Mouse (Mus musculus) kidney, adult 11 months (tissue): Measurements from ENCODE around the gene Slc7a11.

ENCODE experiments used
- DNase-seq: peaks from one replicate; pipeline ENCODE4 v3.0.0; 2022

Slc7a11 gene

DNA sequence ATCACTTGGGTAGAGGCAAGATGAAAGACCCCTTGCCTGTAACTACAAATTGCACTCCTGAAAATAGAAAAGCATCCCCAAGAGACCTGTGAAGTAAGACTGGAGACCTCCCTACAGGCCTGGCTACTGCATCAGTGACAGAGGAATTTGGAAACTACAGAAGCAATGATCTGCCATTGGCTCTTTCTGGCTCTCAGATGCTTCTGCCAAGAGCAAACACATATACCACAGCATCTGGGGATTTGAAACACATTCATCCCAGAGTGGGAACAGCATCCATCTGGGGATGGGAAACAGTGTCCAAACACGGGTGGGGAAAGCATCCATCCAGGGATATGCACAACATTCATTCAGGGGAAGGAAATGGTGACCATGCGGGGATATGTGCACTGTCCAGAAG lies 313.1 kb downstream of the Slc7a11 start:
- no peak for DNase-seq

DNA sequence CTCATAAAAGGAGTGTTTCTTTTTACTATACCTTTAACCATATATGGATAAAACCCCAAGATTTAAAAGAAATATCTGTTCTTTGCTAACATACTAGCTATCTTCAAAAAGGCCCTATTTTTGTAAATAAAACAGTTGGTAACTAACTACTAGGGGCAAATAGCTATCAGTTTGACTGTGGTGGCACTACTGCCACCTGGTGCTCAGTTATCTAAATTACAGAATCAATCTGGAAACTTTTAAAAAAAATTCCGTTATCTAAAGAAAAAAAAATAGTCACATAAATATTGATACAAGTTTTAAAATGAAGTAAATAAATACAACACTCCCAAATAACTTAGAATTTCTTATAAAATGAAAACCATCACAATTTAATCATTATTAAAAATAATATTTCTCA lies 322.4 kb downstream of the Slc7a11 start:
- no peak for DNase-seq

DNA sequence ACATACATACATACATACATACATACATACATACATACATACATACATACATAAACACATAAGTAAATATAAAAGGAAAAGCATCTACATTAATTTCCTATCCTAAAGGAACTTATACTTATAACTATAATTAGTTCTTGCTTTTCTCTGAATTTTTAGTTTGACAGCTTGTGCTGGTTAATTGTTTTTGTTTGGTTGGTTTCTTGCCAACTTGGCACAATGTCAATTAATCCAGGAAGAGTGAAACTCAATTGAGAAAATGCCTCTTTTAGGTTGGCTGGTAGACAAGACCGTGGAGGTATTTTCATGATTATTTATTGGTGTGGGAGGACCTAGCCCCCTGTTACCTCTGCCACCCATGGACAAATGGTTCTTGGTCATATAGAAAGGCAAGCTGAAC lies 327.1 kb downstream of the Slc7a11 start:
- DNase-seq, result no peak

DNA sequence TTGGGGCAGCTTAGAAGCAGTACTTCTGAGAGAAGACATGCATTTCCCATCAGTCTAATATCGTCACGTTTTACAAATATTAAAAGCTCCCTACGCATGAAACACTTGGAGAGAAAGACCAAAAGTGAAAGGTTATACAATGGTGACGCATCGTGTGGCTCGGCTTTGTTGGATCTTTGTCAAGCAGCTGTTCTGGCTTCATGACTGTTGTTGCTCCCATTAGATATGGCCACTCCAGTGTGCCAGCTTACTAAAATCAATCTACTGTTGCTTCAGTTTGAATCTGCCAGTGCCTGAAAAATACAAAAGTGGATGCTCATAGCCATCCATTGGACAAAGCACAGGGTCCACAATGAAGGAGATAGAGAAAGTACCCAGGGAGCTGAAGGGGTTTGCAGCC lies 337.9 kb downstream of the Slc7a11 start:
- DNase-seq, result no peak

DNA sequence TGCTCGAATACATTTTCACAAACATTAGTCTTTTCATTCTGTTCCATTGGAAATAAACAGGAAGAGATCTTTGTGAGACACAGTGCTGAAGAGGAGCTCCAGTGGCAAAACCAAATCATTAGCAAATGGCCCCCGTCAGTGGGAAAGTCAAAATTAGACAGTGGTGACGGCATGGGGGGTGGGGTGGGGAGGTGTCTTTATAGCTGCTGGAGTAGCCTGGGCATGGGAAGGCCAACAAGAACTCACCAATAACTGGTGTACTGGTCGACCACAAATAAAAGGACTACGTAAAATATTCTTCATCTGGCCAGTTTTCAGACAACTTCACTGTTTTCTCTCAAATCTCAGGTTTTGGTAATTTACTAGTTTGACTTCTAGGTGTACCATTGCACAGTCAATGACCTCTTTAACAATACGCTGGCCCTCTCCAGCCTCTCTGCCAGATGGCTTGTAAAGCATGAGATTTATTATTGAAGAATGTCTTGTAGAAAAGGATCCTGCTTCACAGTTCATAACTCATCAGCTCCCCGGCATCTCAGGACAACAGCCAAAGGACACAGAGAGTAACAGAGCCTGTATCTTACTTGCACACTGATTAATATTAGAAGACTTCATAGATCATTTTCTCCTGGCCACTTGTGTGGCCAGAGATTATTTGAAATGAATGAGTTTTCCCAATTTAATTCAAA lies 348.9 kb downstream of the Slc7a11 start:
- DNase-seq, result no peak

DNA sequence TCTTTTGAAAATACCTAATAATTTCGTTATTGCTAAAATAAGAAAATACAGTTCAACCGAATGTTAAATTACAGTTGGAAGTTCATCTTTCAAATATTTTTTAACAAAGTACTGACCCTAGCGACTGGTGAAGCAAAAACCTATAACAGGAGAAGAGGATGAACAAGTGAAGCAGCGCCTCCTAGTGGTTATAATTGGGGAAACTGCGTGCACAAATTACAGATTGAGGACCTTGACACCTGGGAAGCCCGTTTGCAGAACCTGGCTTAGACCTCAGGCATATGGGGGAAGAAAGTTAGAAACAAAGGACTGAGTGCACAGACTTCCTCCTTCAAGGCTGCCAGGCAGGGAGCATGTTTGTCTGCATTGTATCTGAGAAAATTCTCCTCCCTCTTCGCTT lies 366.4 kb downstream of the Slc7a11 start:
- DNase-seq, result peak; percentile 9

DNA sequence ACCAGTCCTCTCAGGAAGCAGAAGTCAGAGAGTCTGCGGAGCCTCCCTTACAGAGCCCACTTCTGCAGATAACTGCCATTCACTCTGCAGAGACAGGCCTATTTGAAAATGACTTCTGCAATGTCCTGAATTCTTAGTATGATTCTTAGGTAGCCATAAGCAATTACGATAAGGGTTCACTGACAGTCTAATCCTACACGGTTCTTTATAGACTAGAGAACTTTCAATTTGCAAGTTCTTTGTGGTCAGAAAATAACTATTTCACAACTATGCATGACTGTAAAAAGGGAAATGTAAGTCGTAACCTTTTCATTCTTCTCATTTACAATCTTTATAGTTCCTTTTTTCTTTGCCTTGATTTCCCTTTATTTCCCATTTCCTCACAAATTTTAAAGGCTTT lies 380.0 kb downstream of the Slc7a11 start:
- no peak for DNase-seq

DNA sequence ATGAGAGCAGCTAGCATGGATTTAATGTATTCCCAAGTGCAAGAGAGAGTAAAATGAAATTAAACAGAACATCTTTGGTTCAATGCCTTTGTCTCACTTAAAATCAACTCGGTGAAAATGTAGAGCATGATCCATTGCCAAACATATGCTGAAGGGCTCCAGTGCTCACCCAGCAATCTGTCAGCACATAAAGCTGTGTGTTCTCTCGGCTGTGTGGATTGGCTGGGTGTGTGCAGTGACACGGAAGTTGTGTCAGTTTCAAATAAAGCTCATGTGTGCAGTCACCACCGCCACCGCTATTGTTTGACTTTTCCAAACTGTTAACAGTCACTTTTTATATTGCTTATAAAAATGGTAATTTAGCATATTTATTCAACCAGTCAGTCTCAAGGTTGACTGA lies 398.7 kb downstream of the Slc7a11 start:
- DNase-seq, result no peak

DNA sequence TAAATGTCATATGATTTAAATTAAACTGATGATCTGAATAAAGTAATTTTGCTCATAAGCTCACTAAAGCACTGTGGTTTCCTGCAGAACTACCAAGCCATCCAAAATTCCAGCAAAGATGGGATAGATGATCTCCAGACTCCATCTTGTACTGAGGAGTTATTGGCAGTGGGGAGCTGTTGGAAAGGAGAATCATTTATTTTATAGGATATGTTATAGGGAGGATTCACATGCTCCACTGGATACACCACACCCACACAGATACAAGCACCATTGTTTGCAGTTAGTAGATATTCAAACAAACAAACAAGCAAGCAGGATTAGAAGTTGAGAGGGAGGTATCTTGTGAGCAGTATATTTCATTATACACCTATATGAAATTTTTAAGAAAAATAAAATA lies 399.3 kb downstream of the Slc7a11 start:
- no peak for DNase-seq

DNA sequence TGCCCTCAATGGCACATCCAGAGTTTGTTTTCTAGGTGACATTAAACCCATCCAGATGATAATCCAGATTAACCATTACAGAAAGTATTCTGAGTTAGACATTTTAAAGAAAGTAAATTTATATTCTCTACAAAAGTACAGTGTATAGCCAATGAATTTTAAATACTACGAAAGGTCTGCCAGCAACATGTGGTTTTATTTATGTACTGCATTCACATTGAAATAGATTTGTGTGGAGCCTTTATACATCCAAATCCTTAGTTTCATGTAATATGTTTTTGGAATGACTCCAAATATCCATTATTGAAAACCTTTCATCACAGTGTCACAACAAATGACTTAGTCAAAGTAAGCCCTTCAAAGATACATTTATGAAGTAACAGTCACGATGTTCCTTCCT lies 402.3 kb downstream of the Slc7a11 start:
- no peak for DNase-seq

DNA sequence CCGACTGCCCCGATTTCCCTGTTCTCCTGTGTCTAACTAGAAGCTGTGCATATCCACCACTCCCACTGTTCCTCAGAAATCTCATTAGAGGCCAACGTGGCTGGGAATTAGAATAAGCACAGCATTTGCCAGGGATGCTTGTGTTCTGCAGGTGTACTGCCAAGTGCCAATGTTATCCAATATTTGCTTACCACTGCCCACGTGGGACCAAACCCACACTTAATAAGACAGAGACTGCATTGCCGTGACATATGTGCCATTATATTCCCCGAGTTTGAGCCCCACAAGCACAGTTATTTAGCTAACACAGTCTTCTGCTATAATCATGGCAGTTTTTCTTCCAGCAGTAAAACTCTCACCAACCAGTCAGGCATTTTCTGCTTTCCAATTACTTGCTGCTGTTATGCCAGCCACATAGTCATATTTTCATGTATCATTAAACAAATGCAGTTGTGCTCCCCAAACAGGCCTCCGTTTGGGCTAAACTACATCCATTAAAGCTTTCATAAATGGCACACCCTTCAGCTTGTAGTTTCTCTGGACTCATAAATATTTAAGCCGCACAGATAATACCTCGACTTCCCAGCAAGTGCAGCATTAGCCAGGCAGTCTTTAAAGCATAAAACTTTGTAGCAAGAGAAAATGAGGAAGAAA lies 407.4 kb downstream of the Slc7a11 start:
- no peak for DNase-seq

DNA sequence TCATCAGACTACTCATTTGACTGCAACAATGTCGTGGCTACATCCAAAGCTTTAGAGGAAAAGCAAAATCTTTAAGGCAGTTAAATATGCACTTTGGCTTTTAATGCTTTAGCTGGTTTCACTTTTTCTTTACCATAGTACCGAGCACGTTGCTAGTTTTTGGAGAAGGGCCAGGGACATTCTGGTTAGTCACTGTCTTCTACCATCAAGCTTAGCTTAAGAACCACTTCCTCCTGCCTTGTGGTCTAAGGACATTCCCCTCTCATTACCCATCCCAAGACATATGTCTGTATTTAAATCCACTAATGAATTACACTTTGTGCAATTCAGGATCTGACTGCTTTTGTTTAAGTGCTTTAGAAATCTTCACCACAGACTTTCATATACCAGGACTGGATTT lies 410.1 kb downstream of the Slc7a11 start:
- DNase-seq, result no peak

DNA sequence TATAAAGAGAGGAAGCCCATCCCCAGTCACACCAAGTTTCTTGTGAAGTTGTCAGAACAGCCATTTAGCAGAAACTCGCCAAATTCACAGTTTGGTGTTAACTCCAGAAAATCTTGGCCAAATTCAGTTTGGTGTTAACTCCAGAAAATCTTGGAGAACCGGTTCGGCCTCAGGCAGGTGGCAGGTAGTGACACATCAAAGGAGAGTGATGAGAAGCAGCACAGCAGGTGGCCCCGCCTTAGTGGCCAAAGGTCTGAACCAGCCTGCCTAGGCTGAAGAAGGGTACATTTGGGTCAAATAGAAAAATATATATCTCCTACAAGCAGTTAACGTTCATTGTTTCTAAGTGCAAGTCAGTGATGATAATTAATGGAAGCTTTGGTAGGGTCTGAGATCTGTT lies 417.4 kb downstream of the Slc7a11 start:
- DNase-seq, result no peak

DNA sequence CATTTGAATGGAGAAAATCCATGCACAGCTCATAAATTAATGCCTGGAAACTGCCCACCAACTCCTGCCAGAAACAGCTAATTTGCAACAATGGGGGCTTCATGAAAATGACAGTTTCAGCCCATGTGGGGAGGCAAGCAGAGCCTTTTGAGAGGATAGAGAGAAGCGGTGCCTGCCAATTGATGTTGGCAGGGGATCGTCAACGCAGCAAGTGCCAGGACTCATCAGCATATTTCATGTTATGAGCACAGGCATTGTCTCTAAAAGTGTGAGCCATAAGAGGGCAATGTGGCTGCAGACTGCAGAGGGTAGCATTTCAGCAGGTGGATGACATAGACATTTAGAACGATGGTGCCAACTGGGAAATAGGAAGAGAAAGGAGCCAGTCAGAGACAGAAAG lies 429.0 kb downstream of the Slc7a11 start:
- no peak for DNase-seq

DNA sequence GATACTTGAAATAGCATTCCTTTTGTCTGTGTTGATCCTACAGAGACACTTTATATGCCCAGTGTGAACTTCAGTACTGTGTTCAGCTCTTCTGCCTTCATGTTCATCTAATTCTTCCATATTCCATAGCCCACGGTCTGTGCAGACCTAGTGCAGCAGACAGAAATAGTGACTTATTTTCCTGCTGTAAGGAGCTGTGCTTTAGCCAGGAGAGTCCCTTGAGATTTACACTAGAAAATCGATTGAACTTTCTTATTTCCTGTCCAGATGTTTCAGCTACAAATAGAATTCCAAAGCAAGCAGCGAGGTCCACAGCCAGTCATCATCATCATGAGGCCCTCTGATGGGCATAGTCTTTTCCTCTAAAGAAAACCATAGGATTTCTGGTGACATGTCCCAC lies 431.4 kb downstream of the Slc7a11 start:
- DNase-seq, result no peak

DNA sequence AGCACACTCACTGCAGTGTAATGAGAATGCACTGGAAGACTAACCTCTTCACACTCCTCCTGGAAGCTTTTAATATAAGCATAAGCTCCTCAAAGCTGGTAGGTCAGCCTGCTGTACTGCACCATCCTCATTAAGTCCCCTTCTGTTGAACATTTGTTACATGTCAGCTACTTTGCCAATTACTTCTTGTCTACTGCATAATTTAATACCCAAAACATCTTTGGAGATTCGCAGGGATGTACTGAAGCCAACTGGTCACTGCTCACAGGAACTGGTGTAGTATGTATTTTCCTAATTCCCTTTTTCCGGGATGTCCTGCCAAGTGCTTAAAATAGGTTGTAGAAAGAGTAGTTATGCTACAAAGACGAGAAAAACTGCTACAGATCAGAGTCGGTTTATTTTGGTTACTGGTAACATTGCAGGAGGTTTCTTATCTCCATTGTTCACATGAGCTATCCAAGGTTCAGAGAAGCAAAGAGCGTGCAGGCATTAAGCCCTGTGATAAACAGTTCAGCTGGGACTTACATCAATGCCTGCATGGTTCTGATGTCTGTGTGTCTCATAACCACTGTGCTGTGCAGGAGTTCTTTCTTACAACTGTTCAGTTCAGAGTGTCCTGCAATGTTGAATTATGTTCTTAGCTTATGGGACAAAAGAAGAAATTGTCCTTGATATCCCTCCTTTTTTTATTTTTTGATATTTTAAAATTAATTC lies 439.3 kb downstream of the Slc7a11 start:
- DNase-seq, result no peak

DNA sequence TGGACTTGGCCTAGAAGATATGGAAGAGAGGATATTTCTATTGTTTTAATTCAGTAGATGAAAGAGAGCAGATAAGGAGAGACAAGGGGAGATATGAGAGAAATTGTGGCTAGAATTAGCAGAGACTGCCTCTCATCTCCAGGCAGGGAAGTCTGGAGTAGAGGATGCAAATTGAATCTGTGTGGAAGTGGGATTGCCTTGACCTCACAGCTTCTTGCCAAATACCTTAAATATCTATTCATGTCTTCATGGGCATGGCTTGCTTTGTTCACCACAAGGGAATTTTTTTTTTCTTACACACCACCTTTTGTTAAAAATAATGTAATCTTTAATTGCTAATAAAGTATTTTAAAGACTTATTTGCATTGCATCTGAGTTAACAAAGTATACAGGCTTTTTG lies 441.3 kb downstream of the Slc7a11 start:
- DNase-seq, result no peak

DNA sequence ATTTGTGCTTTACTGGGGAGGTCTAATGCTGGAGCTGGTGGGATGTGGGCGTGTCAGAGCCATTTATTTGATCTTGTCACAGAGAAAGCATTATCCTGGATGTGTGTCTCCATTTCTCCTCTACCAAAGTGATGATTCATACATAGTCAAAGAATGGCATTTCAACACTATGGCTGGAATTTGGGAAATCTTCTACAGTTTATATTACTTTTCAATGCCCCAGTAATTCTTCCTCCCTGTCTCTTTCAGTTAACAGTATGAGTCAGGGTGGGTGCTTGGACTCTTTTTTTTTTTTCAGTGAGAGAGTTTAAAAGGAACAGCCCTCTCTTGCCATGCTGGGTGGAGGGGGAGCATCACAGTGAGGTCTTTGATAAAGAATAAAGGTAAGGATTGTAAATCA lies 441.8 kb downstream of the Slc7a11 start:
- no peak for DNase-seq

DNA sequence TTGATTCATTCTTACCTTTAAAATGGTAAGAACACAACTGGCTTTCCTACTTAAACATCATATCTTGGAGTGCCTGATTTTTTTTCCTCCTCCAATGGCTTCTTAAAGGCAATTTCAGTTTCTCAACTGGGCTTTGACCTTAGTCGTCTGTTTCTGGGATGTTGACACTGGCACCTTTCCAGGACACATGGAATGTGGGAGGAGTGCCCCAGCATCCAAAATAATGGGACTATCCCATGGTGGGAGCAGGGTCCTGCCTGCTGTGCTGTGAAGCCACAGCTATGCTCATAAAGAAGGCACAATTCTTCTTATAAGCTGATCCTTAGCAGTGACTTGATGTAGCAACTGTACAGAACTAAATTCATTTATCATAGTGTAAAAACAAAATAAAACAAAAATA lies 450.5 kb downstream of the Slc7a11 start:
- peak; percentile 9 for DNase-seq

DNA sequence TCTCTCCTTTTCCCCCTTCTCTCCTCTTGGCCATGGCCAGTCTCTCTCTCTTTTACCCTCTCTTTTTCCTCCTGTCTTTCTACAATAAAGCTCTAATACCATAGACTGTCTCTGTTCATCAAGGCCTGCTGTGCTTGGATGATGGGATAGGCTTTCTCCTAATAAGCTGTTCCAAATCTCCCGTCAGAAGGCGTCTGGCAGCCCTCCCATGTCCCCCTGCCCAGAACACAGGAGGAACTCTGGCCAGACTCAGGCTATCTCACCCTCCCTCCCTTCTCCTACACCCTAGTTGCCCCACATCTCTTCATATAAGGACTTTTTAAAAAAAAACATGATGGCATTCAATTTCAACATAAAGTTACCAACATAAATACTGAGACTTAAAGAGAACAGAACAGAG lies 456.2 kb downstream of the Slc7a11 start:
- no peak for DNase-seq

DNA sequence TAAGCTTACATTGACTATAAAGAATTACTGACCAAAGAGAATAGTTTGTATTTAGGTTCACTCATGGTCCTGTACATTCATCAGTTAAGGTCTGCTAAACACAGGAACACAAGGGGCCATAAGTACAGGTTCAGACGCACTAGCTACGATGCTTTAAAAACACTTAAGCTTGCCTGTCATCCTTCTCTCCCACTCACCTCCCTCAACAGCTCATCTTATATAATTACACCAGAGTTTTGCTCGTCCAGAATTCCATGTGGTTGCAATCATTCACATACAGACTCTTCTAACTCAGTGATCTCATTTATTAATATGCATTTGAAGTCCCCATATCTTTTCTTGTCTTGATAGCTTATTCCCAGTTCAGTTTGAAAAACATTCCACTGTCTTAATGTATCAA lies 458.6 kb downstream of the Slc7a11 start:
- DNase-seq, result no peak

DNA sequence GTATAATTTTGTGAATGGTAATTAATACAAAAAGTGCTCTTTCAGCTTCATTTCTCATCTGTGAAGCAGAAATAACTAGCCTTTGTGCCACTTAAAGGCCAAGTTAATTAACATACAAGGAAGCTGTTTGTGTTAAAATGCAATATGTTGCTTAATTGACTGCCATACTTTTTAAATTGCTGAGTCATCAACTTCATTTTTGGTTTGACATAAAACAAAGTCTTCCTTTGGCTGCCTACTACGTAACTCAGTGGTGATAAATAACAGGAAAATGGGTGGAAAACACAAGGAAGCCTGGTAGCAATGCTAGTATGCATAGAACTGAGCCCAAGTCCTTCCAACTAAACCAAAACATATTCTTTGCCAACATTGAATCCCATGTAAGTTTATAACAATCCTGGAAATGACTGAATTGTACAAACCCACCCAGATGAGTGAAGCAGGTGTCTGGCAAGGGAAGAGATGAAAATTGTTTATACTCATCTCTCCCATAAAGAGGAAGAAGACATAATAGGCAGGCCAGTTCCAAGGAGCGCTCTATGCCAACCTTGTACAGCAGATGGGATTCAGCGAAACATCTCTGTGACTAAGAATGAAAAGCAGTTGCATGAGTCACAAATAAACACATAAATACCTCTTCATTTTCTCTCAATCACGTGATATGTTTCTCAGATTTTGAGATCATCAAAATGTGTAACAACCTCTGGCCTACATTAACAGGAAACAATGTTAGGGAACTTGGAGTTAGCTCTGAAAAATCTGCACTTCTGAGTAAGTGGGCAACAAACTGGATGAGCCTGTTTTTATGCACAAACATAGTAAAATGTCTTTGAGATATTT lies 459.8 kb downstream of the Slc7a11 start:
- no peak for DNase-seq

DNA sequence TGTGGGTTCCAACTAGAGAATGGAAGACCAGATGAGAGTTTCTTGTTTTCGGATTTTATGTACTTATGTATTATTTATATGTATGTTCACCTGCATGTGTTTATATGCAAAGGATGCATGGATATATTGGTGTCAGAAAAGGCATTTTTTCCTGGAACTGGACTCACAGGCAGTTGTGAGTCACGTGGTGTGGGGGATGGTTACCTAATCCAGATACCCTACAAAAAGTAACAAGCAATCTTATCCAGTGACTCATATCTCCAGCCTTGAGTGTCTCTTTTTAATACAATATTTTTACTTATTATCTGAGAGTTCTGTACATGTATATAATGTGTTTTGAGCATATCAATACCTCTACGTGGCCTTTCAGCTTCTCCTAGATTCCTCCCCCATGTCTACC lies 469.4 kb downstream of the Slc7a11 start:
- DNase-seq, result no peak

DNA sequence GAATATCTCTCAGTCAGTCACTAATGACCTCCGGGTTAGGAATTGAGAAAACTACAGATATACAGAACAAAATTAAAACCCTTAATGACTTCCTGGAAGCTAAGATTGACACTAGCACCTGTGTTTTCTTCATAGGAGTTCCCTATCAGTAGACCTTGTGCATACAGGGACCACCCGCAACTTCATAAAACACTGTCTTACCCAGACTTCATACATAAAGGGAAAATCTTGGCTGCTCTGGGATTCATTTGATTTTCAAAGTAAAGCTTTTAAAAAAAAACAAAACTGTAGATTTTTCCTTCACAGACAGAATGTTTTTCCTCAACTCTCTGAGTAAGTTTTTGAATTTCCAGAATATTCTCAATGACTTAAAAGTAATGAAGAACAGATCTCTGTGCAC lies 477.8 kb downstream of the Slc7a11 start:
- no peak for DNase-seq
